Mouse (Mus musculus): ENCODE results near the gene Ccdc84.

GRCm38 (mm10) chr9:44407752-44408097, 10.6 kb downstream of the Ccdc84 start:
- TF ChIP-seq POLR2A (IDR thresholded peaks at IDR 0.05; ENCODE audit: control insufficient read depth in 1 of 2, insufficient read depth in 1 of 2, low read depth in 1 of 2, low read length in 2 of 2, poor library complexity in 1 of 2) (0 out of 4 replicates have a peak, but pooled peaks of 1 of the 2 experiments have one; percentile 3), KAT2A (conservative IDR thresholded peaks at IDR 0.05; ENCODE audit: low read depth, low read length) (no peak)
